Mouse (Mus musculus) testis, adult 2 months (tissue): ENCODE data around the gene Gm5065.

Experiments used
- CTCF ChIP-seq: fragments of 200-500 bp; IDR thresholded peaks from 2 replicates; pipeline ENCODE4 v1.5.1; 2012; ENCODE audit warnings: low read depth, mild to moderate bottlenecking, inconsistent platforms, low read length, moderate library complexity; ENCODE audit not compliant: control insufficient read depth, insufficient read depth, insufficient replicate concordance
- POLR2A ChIP-seq: fragments of 200-500 bp; IDR thresholded peaks from 2 replicates; pipeline ENCODE4 v1.6.1; 2012; ENCODE audit warnings: low read depth, mild to moderate bottlenecking, inconsistent platforms, low read length, moderate library complexity; ENCODE audit not compliant: control insufficient read depth

DNA sequence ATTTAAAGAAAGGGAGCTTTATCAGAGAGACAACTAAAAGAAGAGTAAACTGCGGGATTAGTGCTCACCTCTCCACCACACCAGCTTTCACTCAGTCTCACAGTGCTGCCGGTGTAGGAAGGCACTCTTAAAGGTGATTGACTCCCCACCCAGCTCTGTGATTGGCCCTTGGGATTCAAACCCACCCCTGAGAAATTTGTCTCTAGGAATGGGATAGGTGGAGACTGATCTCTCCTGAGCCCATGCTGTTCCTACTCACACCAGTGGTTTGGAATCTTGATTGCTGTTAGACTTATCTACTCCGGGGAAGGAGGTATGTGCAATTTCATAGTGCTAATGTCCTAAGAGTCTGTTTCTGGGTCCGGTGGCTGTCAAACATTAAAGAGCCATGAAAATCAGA, 598 bp downstream of the Gm5065 start, which contains the start of gene Nlrp2:
- TF ChIP-seq CTCF, result no peak
- TF ChIP-seq POLR2A, result no peak
